Mouse (Mus musculus): ENCODE measurements around the gene Col4a1. TPM values are rescaled to one million over a fixed set of nuclear protein-coding genes. Genes with fewer than 3 reads are reported as not detected.

The Col4a1 gene
- polyA plus RNA-seq, 1 experiment from 2014 or later: 169 TPM

- H3K27ac ChIP-seq: no peak overlapping the region
- H3K27me3 ChIP-seq: no peaks in the 10 kb centered on the region
- no peaks in the 10 kb centered on the region for H3K4me1 ChIP-seq
- no peak overlapping the region for H3K4me3 ChIP-seq
- no peak overlapping the region for H3K9ac ChIP-seq
- no peaks in the 10 kb centered on the region for H3K9me3 ChIP-seq
- ATAC-seq (ENCODE audit: insufficient number of reproducible peaks, insufficient read depth, low FRiP score, low TSS enrichment): no peak
- no peak overlapping the region for H3K4me2 ChIP-seq (replicated peaks)
- no peaks in the 10 kb centered on the region for H3K36me3 ChIP-seq
- WGBS: 87% methylated on average over 2 of the region's 2 CpGs
Observed at GRCm38 (mm10) chr8:11156319-11156692, 156.3 kb downstream of the Col4a1 start.

DNA sequence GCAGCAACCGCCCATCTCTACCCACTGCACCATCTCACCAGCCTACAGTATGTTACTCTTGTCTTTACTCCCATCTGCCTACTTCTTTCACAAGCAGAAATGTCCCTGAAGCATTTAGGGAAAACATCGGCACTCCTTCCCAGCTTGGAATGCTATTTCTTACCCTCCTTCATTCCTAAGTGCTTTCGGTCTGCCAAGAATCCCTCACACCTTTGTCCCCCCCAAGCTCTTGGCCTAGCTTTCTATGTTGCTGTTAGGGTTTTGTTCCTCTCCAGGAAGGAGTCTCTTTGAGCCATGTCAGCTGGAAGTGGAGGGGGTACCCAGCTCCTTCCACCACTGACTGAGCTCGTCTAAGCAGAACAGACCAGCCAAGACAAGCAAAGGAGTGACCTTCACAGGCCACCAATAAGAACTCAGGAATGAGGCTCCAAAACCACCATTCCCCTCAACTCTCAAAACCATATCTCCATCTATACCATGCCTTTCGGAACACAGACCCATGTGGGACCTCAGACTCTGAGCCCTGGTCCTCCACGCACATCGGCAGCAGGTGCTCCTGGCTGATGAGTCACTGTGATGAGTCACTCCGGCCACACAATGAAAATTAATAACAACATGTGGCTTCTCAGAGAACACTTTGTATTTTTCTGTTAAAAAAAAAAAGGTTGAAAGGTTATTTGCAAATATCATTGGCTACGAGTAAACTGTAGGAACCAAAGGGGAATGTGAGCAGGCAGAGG lies 156.9 kb downstream of the Col4a1 start:
- no peaks in the 10 kb centered on the region for H3K9me3 ChIP-seq
- no peaks in the 10 kb centered on the region for H3K4me1 ChIP-seq
- no peak for ATAC-seq (ENCODE audit: insufficient number of reproducible peaks, insufficient read depth, low FRiP score, low TSS enrichment)
- WGBS: 88% methylated on average over 9 of the region's 9 CpGs
- H3K4me2 ChIP-seq (replicated peaks): no peak overlapping the region
- H3K27me3 ChIP-seq: no peaks in the 10 kb centered on the region
- no peaks in the 10 kb centered on the region for H3K36me3 ChIP-seq
- no peak overlapping the region for H3K9ac ChIP-seq
- no peak overlapping the region for H3K4me3 ChIP-seq
- H3K27ac ChIP-seq: no peak overlapping the region

DNA sequence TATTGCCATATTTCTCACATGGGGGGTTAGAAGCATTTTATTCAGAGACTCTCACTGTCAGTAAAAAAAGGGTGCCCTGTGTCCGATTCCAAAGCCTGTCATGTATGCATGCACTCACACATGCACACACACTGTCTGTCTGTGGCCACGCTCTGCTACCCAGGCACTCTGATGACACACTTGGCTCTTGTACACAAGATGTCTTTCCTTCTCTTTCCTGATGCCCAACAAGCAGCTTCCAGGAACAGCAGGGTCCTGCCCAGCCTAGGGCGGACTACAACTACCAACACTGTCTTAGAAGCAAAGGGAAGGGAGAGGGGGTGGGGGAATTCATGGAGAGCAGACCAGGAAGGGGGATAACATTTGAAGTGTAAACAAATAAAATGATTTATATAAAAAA lies 162.4 kb downstream of the Col4a1 start:
- WGBS: 84% methylated on average over 3 of the region's 3 CpGs

DNA sequence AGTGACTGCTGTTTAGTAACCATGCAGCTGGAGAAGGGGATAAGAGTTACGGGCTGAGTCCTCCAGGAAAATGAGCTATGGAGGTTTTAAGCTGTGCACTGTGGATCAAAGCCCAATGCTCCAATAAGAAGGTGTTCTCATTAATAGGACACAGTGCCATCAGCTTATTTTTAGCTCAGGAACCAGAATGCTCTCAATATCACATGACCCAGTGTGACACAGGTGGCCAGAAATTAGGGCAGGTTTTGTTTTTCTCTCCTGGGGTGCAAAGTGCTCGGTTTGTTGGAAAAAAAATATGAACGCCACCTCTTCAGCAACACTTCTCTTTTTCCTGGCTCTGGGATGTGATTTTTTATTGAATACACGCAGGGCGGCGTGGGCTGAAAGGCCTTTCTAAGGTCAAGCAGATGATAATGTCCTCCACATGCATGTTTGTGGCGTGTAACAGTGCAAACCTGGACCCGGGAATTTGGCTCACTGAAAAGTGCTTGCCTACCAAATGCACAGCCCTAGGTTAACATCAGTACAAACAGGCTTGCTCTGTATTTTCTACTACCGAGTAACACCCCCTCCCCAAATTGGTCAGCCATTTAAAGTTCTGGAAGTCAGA lies 163.3 kb downstream of the Col4a1 start:
- Histone ChIP-seq H3K9ac (no peak overlapping the region), H3K36me3 (no peaks in the 10 kb centered on the region)
- WGBS: 84% methylated on average over 9 of the region's 9 CpGs

More for the DNA sequence above, 162.4 kb downstream of the Col4a1 start:
- ATAC-seq (ENCODE audit: insufficient number of reproducible peaks, insufficient read depth, low FRiP score, low TSS enrichment): no peak
- no peak overlapping the region for H3K9ac ChIP-seq
- no peaks in the 10 kb centered on the region for H3K4me1 ChIP-seq
- no peaks in the 10 kb centered on the region for H3K27me3 ChIP-seq
- H3K27ac ChIP-seq: no peak overlapping the region
- no peaks in the 10 kb centered on the region for H3K9me3 ChIP-seq
- H3K36me3 ChIP-seq: no peaks in the 10 kb centered on the region
- no peak overlapping the region for H3K4me3 ChIP-seq
- no peak overlapping the region for H3K4me2 ChIP-seq (replicated peaks)

DNA sequence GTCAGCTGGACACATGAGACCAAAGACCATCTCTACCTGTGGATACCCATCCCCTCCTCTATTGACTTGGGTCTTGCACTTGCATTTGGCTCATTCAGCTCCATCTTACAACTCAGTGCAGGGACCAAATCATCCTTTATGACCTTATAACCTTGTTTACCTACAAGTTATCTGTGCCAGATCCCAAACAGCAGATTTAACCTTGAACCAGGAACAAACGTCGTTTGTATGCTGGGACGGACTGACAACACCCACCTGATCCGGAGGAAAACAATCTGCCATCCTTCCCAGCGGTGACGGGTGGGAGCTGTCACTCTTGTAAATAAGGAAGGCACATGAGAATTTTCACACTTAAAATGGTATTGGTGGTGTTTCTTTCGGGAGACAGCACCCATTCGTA lies 163.8 kb downstream of the Col4a1 start:
- no peak overlapping the region for H3K4me2 ChIP-seq (replicated peaks)
- H3K4me3 ChIP-seq: no peak overlapping the region
- 91% methylated on average over 8 of the region's 8 CpGs for WGBS
- H3K27me3 ChIP-seq: no peaks in the 10 kb centered on the region
- H3K9ac ChIP-seq: no peak overlapping the region
- no peaks in the 10 kb centered on the region for H3K4me1 ChIP-seq
- H3K36me3 ChIP-seq: no peaks in the 10 kb centered on the region
- H3K9me3 ChIP-seq: no peaks in the 10 kb centered on the region
- no peak overlapping the region for H3K27ac ChIP-seq
- ATAC-seq (ENCODE audit: insufficient number of reproducible peaks, insufficient read depth, low FRiP score, low TSS enrichment): no peak

More for the DNA sequence above, 163.3 kb downstream of the Col4a1 start:
- H3K4me2 ChIP-seq (replicated peaks): no peak overlapping the region
- H3K4me3 ChIP-seq: no peak overlapping the region
- no peaks in the 10 kb centered on the region for H3K27me3 ChIP-seq
- H3K27ac ChIP-seq: no peak overlapping the region
- no peak for ATAC-seq (ENCODE audit: insufficient number of reproducible peaks, insufficient read depth, low FRiP score, low TSS enrichment)
- H3K4me1 ChIP-seq: no peaks in the 10 kb centered on the region
- H3K9me3 ChIP-seq: no peaks in the 10 kb centered on the region

Other genes with a start within 250 kb of the Col4a1 start
- gene Col4a2, start within 50 bp of the Col4a1 start, polyA plus RNA-seq (2016; fragmentation: Nextera tagmentation; extraction: Ambion mirVana): 82.2 and 84.0 TPM in 2 replicates
- 1.1 and 1.2 TPM in 2 replicates for gene Rab20, start 165.9 kb upstream of the Col4a1 start, polyA plus RNA-seq (2016; fragmentation: Nextera tagmentation; extraction: Ambion mirVana)
- 113 and 114 TPM in 2 replicates for gene Naxd, start 184.7 kb upstream of the Col4a1 start, polyA plus RNA-seq (2016; fragmentation: Nextera tagmentation; extraction: Ambion mirVana)
- gene Cars2, start 238.0 kb upstream of the Col4a1 start, polyA plus RNA-seq (2016; fragmentation: Nextera tagmentation; extraction: Ambion mirVana): 21.6 and 22.9 TPM in 2 replicates
- 39.7 and 47.4 TPM in 2 replicates for gene Ing1, start 242.7 kb upstream of the Col4a1 start, polyA plus RNA-seq (2016; fragmentation: Nextera tagmentation; extraction: Ambion mirVana)

Measured in embryonic facial prominence, embryonic 12.5 days (tissue).